Mouse (Mus musculus) left cerebral cortex, adult 11 months (tissue): ENCODE results near the gene Pigb.

Source experiments
- DNase-seq: peaks from one replicate; pipeline ENCODE4 v3.0.0; 2022; ENCODE audit warnings: low spot score

Gene Pigb

DNA sequence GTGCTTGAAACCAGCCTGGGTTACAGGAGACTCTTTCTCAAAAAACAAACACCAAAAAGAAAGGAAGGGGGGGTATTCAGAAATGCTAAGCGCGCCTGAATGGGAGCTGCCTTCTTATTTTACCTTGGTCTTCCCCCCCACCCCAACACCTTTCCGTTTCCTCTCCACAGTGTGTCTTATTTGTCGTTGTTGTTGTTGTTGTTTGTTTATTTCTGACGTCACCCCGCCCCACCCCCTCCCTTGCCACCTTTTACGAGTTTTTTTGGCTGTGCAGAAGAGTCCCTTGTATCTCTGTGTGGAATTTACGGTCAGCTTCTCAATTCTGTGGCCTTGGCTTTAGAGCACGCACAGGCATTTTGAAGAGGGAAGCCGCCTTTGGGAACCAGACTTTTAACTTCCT lies 5.5 kb upstream of the Pigb start:
- no peak for DNase-seq

DNA sequence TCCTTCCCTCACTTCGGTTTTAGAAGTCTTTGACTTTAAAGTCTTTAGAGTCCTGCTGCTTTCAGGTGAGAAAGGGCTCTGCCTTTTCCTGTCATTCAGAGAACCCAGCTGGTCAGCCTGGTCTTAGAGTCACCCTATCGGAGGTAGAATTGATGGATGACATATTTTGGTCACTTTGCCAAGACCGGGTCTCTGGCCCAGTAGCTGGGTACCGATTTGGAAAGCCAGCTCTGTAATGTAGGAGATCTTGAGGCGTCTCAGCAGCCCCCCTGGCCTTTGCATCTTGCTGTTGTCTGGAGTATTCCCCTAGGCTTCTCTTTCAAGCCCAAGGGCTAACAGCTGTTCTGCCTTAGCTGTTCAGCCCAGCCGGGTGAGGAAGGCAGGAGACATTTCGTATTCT lies 5.0 kb upstream of the Pigb start:
- no peak for DNase-seq

DNA sequence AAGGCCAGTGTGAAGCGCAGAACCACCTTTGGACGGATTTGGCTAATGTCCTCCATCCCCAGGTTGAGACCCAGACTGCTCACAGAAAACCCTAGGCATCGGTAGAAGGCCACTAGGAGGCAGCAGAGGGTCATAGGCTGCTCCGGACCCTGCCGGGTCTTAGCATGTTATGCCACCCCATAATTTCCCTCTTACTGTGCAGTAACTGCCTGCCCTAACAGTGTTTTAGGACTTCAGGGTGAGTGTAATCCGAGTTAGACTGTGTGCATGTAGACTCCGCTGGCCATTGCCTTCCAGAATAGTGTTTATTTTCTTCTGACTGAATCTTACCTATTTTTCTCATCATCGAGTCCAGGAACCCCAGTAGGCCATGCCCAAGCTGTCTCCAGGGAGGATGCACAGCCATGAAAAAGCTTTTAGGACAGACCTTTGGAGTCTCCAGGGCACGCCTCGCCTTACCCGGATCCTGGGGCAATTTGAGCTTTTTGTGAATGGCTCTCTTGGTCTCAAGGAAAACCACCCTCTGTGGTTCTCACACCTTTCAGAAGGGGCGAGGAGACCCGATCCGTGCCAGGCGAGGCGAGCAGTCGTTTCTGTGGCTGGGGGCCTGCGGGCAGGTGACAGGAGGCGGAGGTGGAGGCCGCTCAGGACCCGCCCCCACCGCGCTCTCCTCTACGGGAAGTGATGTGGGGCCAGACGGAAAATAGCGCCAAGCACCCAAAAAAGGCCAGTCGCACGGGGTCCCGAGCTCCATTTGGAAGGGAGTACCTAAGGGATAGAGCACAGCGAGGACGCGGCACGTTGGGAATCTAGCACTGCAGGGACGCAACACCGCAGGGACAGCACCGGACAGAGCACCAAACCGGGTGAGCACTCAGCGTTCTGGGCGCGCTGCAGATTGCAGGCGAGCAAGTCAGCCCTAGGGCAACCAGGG lies 4.2 kb upstream of the Pigb start, which contains the start of gene Rab27a:
Gene Rab27a, plus strand, starts transcription at position 709 of the 934 bp plus-strand sequence.
- DNase-seq, result peak; percentile 72

DNA sequence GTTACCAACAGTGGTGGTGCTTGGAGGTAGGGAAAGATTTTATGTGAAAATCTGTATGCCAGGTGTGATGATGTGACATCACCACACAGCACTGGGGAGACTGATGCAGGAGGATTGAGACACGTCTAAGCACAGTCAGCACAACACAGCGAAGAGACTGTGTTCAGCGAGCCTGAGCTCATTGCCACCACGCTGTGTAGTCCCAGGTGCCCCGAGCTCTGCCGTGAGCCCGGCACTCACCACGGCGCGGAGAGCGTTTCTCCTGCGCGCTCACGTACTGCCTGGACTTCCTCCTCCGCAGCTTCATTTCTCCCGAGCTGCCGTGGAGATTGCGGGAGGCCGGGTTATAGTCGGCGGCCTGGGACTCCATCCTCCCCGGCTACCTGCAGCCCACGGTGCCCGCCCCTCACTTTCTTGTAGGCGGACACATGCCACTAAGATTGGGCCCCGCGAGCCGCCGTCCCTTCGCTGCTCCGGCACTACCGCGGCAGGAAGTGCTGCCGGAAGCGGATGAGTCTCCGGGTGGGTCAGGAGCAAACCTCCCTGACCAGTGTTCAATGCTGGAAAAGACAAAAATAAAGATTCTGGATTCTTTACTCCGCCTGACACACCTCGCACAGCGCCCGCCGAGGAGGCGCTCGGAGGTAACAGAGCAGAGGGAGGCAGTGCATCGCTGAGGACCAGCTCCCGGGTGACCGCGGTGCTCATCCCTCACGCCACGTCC lies 794 bp downstream of the Pigb start:
- DNase-seq, result peak; percentile 78

DNA sequence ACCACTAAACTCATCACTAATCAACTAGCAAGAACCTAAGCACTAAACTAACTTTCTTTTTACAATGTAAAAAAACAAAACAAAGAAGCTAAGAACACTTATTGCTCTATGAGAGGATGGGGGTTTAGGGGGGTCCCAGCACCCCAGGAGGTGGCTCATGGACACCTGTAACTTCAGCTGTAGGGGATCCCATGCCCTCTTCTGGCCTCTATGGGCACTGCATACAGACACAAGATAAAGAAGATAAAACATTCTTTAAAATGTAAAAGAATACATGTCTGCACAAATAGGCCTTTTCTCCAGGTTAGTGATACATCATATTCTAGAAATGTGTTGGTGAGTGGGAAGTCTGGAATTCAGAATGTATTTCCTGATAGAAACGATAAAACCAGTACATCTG lies 6.8 kb downstream of the Pigb start:
- DNase-seq, result no peak

DNA sequence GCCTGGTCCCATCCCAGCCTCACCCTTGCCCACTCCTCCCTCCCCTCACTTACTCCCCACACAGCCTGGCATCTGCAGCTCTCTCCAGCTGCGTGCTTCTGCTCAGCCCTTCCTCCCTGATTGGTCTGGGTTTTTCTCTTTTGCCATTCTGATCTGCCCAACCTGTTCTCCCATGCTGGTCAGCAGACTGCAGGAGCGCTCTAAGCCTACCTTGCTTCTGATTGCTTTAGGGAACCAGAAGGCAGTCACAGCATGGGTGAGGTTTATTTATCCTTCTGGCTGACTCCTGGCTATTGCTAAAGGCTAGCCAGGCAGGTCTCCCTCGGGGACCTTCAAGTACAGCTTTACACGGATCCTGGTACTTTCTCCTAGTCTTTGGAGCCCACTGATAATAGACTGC lies 8.8 kb downstream of the Pigb start:
- no peak for DNase-seq

- no peak for DNase-seq
Observed at GRCm38 (mm10) chr9:73030443-73030842, 9.7 kb downstream of the Pigb start.

DNA sequence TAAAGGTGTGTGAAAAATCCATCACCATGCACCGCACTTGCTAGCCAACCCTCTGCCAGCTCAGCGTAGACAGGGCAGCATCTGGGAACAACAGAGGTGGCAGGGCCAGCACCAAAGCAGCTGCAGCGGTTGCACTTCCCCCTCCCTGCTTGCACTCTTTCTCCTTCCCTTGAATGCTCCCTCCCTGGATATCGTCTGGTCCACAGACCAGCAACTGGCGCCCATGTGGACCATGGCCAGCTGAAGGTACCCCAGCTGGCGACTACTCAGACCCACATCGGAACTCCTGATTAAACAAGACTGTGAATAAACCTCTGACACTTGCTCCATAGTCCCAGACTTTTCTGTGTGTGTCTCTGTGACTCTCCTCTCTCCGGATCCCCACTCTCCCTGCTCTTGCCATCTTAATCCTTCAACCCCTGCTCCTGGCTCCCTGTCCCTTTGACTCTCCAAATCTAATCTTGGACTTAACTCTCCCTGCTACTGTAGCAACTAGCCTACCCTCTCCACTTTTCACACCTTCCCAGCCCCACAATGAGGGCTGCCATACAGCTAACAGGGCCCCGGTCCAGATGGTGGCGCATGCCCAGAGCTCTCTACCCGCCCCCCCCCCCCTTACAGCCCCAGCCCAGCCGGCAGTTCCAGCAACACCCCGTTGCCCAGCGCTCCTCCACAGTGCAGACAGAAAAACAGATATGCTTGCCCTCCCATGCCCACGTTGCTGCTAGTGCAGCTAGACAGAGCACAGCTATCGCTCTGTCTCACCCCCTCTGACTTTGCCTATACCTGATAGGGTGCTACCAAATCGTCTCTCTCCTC lies 14.2 kb downstream of the Pigb start:
- DNase-seq, result no peak

GRCm38 (mm10) chr9:73020566-73021097 lies 19.5 kb downstream of the Pigb start:
- DNase-seq, result no peak

GRCm38 (mm10) chr9:73019841-73020240 lies 20.3 kb downstream of the Pigb start:
- DNase-seq, result no peak

DNA sequence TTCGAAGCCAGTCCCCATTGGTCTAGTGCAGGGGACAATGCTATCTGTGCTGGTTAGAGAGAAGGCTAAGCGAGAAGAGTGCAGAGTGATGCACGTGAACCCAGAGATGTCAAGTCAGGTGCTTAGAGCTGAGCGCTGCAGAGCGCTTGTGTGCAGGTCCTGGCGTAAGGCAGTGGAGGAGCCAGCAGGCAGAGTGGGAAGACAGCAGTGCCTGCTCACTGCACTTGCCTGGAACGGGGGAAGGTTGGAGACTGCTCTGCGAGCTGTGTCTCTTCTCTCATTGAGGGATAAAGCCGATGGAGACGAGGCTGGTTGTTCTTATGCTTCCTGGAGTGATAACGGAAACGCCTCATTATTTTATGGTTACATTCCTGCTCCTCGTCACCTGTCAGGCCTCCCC lies 25.5 kb downstream of the Pigb start:
- DNase-seq, result no peak

- no peak for DNase-seq
Observed at GRCm38 (mm10) chr9:73012629-73013028, 27.5 kb downstream of the Pigb start.

- no peak for DNase-seq
Observed at GRCm38 (mm10) chr9:73008384-73008783, 31.8 kb downstream of the Pigb start.

- DNase-seq, result no peak
Observed at GRCm38 (mm10) chr9:73006175-73006574, 34.0 kb downstream of the Pigb start.

GRCm38 (mm10) chr9:73005106-73005505 lies 35.1 kb downstream of the Pigb start:
- no peak for DNase-seq

DNA sequence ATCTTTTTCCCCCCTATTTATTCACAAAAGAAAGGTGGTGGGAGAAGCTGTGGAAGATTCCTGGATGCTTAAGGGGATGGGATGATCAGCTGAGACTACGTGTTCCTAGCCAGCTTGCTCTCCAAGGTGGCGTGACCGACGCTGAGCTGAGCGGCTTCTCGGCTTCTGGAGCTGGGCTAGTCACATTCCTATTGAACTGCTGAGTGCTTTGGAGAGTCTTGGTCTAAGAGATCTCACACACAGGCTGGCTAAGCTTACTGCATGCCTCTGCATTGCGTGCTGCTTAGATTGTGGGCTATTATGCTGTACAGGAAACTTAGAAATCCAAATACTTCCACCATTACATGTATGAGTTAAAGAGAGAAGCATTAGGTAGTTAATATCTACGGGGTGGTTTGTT lies 36.1 kb downstream of the Pigb start:
- no peak for DNase-seq

GRCm38 (mm10) chr9:73002177-73002576 lies 38.0 kb downstream of the Pigb start:
- DNase-seq, result no peak

- DNase-seq, result no peak
Observed at GRCm38 (mm10) chr9:73001314-73002011, 38.7 kb downstream of the Pigb start.

- DNase-seq, result no peak
Observed at GRCm38 (mm10) chr9:73000487-73000886, 39.7 kb downstream of the Pigb start.

- DNase-seq, result no peak
Observed at GRCm38 (mm10) chr9:72996806-72997205, 43.4 kb downstream of the Pigb start.

GRCm38 (mm10) chr9:72996167-72996566 lies 44.0 kb downstream of the Pigb start:
- no peak for DNase-seq
